8 mouse cellular contexts compared by ENCODE assay signal in the genomic region with DNA sequence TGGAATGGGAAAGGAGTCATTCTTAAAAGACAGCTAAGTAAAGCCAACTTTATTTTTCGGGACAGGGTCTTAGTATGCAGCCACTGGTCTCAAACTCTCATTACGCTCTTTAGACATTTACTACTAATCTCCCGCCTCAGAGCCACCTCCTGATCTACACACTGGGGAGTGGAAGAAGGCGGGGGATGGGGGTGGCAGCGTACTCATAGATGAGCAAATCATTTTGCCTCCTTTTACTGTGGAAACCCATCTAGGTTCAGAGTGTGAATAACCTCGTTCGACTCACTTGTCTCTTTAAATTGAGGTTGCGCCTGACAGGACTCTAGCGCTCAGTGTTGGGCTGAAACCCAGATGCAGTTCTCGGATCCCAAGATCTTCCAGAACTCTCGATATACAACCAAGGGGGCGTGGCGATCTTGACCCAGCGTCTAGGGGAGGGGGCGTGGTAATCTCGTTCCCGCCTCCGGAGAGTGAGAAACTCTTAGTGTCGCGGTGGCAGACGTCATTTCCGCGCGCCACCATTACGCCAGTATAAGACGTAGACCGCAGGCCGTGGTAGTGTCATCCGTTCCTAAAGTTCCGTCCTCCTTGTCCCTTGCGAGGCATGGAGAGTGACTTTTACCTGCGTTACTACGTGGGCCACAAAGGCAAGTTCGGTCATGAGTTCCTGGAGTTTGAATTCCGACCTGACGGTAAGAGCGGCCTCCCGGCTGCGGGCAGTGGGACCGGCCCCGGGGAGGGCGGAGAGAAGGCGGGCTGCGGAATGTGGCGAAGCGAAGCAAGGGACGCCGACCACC. TPM values are rescaled to one million over a fixed set of nuclear protein-coding genes. Genes with fewer than 3 reads are reported as not detected.
A peak's percentile ranks its signal among the peaks of the same experiment; 100 is the strongest.
DNase-seq lines count a peak whose midpoint lies in the region; ATAC-seq lines count a peak whose summit lies in the region.

Gene Magoh, plus strand, starts transcription at position 502 of the 797 bp plus-strand sequence.

- peak; percentile 98 for DNase-seq in adipocyte (ENCODE audit: low spot score)
- DNase-seq in embryo, embryonic 10 days (ENCODE audit: low spot score): peak; percentile 100
- DNase-seq in gastrocnemius, postnatal 10 days: peak; percentile 96
- peak; percentile 99 for DNase-seq in induced T-regulatory cell, adult 2 months (ENCODE audit: low read depth)
- peak; percentile 88 to 96 for DNase-seq in left cerebral cortex, adult 9 months (ENCODE audit: low spot score in 2 of 2)
- DNase-seq in right cerebral cortex, postnatal 14 days: peak; percentile 98
- DNase-seq in urinary bladder, postnatal 36 days (ENCODE audit: low spot score in 2 of 2): peak; percentile 92 to 95

- ATAC-seq in megakaryocyte progenitor cell, adult 5-6 weeks (replicated peaks; ENCODE audit: poor library complexity): peak; percentile 99

RNA-seq across cellular contexts. Expression of gene Magoh, which starts in this region (rescaled TPM):
- total RNA-seq in gastrocnemius, postnatal 10 days (2021): 10 to 100 TPM; 38.6 to 41.3 TPM
- 241 and 247 TPM in 2 replicates for total RNA-seq in megakaryocyte progenitor cell, adult 5-6 weeks (2015)
- total RNA-seq in megakaryocyte progenitor cell, adult 5-6 weeks (2017): 327 and 344 TPM in 2 replicates

Comparison
In these comparisons a context has a peak if more than half of its experiments do, and no peak if none do; other contexts are left out.
1. Peak in every context shown above with its lines: DNase-seq and ATAC-seq.
2. RNA of gene Magoh (total RNA-seq): 241 to 344 TPM in megakaryocyte progenitor cell, adult 5-6 weeks; 38.6 to 41.3 TPM in gastrocnemius, postnatal 10 days; every median in the first group is over 4 times any median in the second.